Mouse (Mus musculus) spleen, postnatal 0 days (tissue): ENCODE measurements around the gene Spag6. TPM values are rescaled to one million over a fixed set of nuclear protein-coding genes. Genes with fewer than 3 reads are reported as not detected.

Experiments
- polyA plus RNA-seq: library from polyadenylated mRNA; unstranded; fragments of >200 nt; fragmentation: Nextera tagmentation; extraction: Ambion mirVana; gene quantifications from 2 replicates; pipeline ENCODE4 v1.2.1, GENCODE M21; 2015

The Spag6 gene
- polyA plus RNA-seq: not detected in 2 replicates

GRCm38 (mm10) chr2:18693871-18694610 lies at the start of gene Spag6:
Gene Spag6, plus strand, starts transcription at chr2:18694032.

GRCm38 (mm10) chr2:18672133-18672765 lies 21.6 kb upstream of the Spag6 start, which contains the start of gene Commd3:
Gene Commd3, plus strand, starts transcription at chr2:18672384.

GRCm38 (mm10) chr2:18676936-18677491 lies 16.8 kb upstream of the Spag6 start, which contains the start of gene Bmi1:
Gene Bmi1, plus strand, starts transcription at chr2:18677018.

Other genes starting within 250 kb of the Spag6 start
- 120 and 129 TPM in 2 replicates for gene Commd3, start 21.6 kb upstream of the Spag6 start, polyA plus RNA-seq
- gene Bmi1, start 17.0 kb upstream of the Spag6 start, polyA plus RNA-seq: 8.5 and 9.9 TPM in 2 replicates